Mouse (Mus musculus) myocyte (in vitro differentiated cells): ENCODE measurements at regions not wholly inside any gene's neighbourhood (a gene's known extent, or its start where the extent isn't known, plus 50 kb on each side); places are given as distances from the start of the nearest gene placed in this dataset.

Source experiments
- H3K27me3 ChIP-seq: one replicate; pipeline ENCODE4 v1.6.1; 2011; ENCODE audit not compliant: control insufficient read depth, insufficient read depth, insufficient read length
- H3K36me3 ChIP-seq: one replicate; pipeline ENCODE4 v1.6.1; 2011; ENCODE audit not compliant: control insufficient read depth, insufficient read depth
- H3K4me2 ChIP-seq: one replicate; pipeline ENCODE4 v1.6.1; 2011; ENCODE audit warnings: low read depth, control low read depth
- H3K4me3 ChIP-seq: one replicate; pipeline ENCODE4 v1.5.1; 2011; ENCODE audit warnings: mild to moderate bottlenecking, control low read depth, moderate library complexity
- H3K79me2 ChIP-seq: one replicate; pipeline ENCODE4 v1.6.1; 2011; ENCODE audit not compliant: control insufficient read depth, insufficient read depth
- H3ac ChIP-seq: one replicate; pipeline ENCODE4 v1.6.1; 2011; ENCODE audit not compliant: control insufficient read depth, insufficient read length
- CEBPB ChIP-seq: IDR thresholded peaks from 2 replicates; pipeline ENCODE4 v1.6.1; 2011; ENCODE audit warnings: mild to moderate bottlenecking, moderate library complexity; ENCODE audit not compliant: poor library complexity, insufficient read depth, severe bottlenecking
- E2F4 ChIP-seq: IDR thresholded peaks from one replicate; pipeline ENCODE4 v1.6.1; 2011; ENCODE audit warnings: mild to moderate bottlenecking, control low read depth, moderate library complexity; ENCODE audit not compliant: insufficient read depth
- MAX ChIP-seq: IDR thresholded peaks from one replicate; pipeline ENCODE4 v1.6.1; 2011; ENCODE audit warnings: low read depth, mild to moderate bottlenecking, control low read depth
- MYOD1 ChIP-seq, 3 experiments: IDR thresholded peaks; one replicate each; pipeline ENCODE4 v1.6.1; 2011; ENCODE audit warnings: control low read depth in 2 of 3, low read depth in 2 of 3, mild to moderate bottlenecking in 2 of 3, moderate library complexity in 1 of 3; ENCODE audit not compliant: insufficient read length in 2 of 3, control insufficient read depth in 1 of 3
- MYOG ChIP-seq, 3 experiments: IDR thresholded peaks; one replicate each; pipeline ENCODE4 v1.6.1; 2011; ENCODE audit warnings: control low read depth in 2 of 3, low read depth in 2 of 3, mild to moderate bottlenecking in 2 of 3; ENCODE audit not compliant: insufficient read length in 2 of 3, control insufficient read depth in 1 of 3, insufficient read depth in 1 of 3
- POLR2A ChIP-seq: IDR thresholded peaks from one replicate; pipeline ENCODE4 v1.6.1; 2011; ENCODE audit warnings: low read depth, mild to moderate bottlenecking, control low read depth, moderate library complexity; ENCODE audit not compliant: insufficient read length
- POLR2AphosphoS2 ChIP-seq: IDR thresholded peaks from one replicate; pipeline ENCODE4 v1.6.1; 2011; ENCODE audit warnings: low read depth, control low read depth; ENCODE audit not compliant: insufficient read length
- REST ChIP-seq: IDR thresholded peaks from one replicate; pipeline ENCODE4 v1.6.1; 2011; ENCODE audit warnings: mild to moderate bottlenecking, control low read depth, moderate library complexity; ENCODE audit not compliant: insufficient read depth, insufficient read length
- SRF ChIP-seq: IDR thresholded peaks from one replicate; pipeline ENCODE4 v1.6.1; 2011; ENCODE audit warnings: low read depth; ENCODE audit not compliant: control insufficient read depth, insufficient read length
- TCF12 ChIP-seq: IDR thresholded peaks from one replicate; pipeline ENCODE4 v1.6.1; 2011; ENCODE audit warnings: mild to moderate bottlenecking, control low read depth; ENCODE audit not compliant: poor library complexity, insufficient read depth, severe bottlenecking
- TCF3 ChIP-seq: IDR thresholded peaks from one replicate; pipeline ENCODE4 v1.6.1; 2011; ENCODE audit warnings: low read depth, control low read depth; ENCODE audit not compliant: insufficient read length
- USF1 ChIP-seq: IDR thresholded peaks from one replicate; pipeline ENCODE4 v1.6.1; 2011; ENCODE audit warnings: low read depth, mild to moderate bottlenecking, control low read depth, moderate library complexity

DNA sequence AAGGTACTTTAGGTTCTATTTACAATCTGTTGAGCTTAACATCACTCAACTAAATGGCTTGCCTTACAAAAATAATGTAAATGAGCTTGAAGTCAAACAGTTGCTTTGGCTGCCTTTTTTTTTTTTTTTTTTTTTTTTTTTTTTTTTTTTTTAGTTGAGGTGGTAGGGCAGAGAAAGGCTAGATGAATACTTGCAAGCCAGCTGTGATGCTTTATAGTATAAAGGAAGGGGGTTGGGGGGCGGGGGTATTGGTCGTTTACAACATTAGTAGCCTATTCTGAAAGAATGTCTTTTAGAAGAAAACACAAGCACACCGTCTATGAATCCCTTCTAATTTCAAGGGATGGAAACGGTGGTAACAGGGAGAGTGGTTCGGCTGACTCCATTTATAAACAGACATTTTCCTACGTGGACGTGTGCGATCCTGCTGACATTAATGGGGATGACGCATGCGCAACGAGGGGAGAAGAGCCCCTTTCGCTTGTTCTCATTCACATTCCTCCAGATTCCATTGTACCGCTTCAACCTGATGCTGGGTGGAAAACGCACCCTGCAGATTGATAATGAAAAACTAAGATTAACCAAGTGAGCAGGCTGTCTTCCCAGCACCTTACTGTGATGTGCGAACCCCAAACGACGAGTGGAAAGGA lies 2779.2 kb upstream of the Gm7489 start:
- H3K36me3 ChIP-seq = no peaks in the 10 kb centered on the region
- no peak overlapping the region for H3ac ChIP-seq
- TF ChIP-seq MYOG (IDR thresholded peaks at IDR 0.05; ENCODE audit: control insufficient read depth in 1 of 3, insufficient read depth in 1 of 3, insufficient read length in 2 of 3, low read depth in 2 of 3) = no peak
- H3K27me3 ChIP-seq = no peaks in the 10 kb centered on the region
- H3K79me2 ChIP-seq = no peaks in the 10 kb centered on the region
- H3K4me2 ChIP-seq = no peak overlapping the region
- no peak overlapping the region for H3K4me3 ChIP-seq

DNA sequence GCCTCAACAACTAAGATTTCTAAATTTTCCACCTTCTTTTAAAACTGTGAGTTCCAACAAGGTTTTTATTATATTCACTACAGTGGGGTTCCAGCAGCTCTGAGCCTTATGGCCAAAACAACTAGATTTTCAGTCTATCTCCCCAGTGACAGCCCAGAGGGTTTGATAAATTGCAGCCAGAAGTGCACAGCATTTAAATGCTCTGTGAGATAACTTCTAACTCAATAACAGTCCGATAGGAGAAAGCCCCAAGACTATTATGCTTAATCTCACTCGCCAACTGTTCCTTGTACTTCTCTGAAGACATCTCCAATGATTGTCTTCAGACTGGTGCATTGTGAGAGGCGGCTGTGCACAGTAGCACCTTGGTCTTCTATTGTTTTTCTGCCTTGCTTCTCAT lies 2774.5 kb upstream of the Gm7489 start:
- no peak for TF ChIP-seq POLR2A
- no peak for TF ChIP-seq POLR2AphosphoS2
- TF ChIP-seq E2F4 = no peak
- TF ChIP-seq USF1 = no peak
- Histone ChIP-seq H3K79me2 (no peaks in the 10 kb centered on the region), H3K36me3 (no peaks in the 10 kb centered on the region), H3K4me3 (no peak overlapping the region), H3K4me2 (no peak overlapping the region), H3K27me3 (no peaks in the 10 kb centered on the region), H3ac (no peak overlapping the region)

DNA sequence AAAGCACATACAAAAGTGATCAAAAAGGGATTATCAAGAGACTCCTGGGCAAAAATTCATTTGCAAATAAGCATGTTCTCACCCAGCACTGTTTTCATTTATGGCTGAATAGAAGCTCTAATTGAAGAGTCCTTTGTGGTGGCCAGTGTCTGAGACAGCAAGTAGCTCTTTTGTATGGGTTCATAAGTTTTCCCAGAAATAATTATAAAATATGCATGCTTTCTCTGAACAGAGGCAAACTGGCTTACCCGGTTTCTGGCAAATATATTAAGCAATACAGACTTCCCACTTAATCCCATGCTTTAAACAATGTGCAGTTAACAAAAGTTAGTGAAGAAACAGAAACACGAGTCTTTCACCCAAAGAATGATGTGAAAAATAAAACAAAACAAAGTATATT lies 2758.8 kb upstream of the Gm7489 start:
- no peak overlapping the region for H3K4me3 ChIP-seq
- no peaks in the 10 kb centered on the region for H3K79me2 ChIP-seq
- no peak overlapping the region for H3K4me2 ChIP-seq
- H3K36me3 ChIP-seq = no peaks in the 10 kb centered on the region
- no peak overlapping the region for H3ac ChIP-seq
- no peaks in the 10 kb centered on the region for H3K27me3 ChIP-seq
- TF ChIP-seq POLR2A (no peak), CEBPB (no peak)

DNA sequence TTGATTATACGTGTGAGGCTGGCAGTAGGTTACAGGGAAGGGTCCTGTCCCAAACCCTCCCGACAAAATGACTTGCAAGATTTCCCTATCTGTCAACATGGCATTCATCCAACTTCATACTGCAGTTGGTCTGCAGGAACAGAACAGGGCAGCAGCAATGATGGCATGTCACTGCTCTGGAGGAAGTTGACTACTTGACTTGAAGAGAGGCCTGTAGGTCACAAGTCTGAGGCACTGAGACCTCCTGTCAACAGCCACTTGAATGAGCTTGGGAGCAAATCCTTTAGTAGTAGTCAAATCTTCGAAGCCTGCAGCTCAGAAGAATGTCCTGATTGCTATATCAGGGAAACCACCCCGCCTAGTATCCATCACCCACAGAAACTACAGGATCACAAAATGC lies 2753.7 kb upstream of the Gm7489 start:
- H3K4me3 ChIP-seq = no peak overlapping the region
- H3K4me2 ChIP-seq = no peak overlapping the region
- H3K36me3 ChIP-seq = no peaks in the 10 kb centered on the region
- H3K79me2 ChIP-seq = no peaks in the 10 kb centered on the region
- H3K27me3 ChIP-seq = no peaks in the 10 kb centered on the region
- no peak for TF ChIP-seq CEBPB
- no peak for TF ChIP-seq POLR2AphosphoS2
- no peak for TF ChIP-seq REST
- TF ChIP-seq TCF3 = no peak
- no peak for TF ChIP-seq E2F4
- TF ChIP-seq POLR2A = no peak
- no peak overlapping the region for H3ac ChIP-seq

DNA sequence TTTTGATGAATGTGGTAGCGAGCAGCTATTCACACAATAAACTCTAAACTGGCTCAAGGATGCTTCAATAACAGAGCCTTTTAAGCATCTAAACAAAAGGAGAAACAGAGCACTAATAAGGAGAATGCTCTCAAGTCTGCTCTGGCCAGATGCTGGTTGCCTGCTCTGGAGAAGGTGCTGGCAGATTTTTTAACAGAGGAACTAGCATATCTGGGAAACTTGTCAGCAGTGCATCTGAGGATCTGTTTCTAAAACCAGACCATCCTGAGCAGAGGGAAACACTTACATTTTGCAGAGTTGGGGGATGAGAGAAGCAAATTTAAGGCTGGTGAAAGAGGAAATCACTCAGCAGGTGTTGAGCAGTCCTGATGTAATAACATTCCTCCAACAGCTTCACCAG lies 2748.6 kb upstream of the Gm7489 start:
- no peak for TF ChIP-seq MYOD1 (IDR thresholded peaks at IDR 0.05; ENCODE audit: control insufficient read depth in 1 of 3, insufficient read length in 2 of 3, low read depth in 2 of 3)
- H3K79me2 ChIP-seq = no peaks in the 10 kb centered on the region
- no peaks in the 10 kb centered on the region for H3K27me3 ChIP-seq
- no peak overlapping the region for H3K4me3 ChIP-seq
- H3ac ChIP-seq = no peak overlapping the region
- H3K4me2 ChIP-seq = no peak overlapping the region
- H3K36me3 ChIP-seq = no peaks in the 10 kb centered on the region

DNA sequence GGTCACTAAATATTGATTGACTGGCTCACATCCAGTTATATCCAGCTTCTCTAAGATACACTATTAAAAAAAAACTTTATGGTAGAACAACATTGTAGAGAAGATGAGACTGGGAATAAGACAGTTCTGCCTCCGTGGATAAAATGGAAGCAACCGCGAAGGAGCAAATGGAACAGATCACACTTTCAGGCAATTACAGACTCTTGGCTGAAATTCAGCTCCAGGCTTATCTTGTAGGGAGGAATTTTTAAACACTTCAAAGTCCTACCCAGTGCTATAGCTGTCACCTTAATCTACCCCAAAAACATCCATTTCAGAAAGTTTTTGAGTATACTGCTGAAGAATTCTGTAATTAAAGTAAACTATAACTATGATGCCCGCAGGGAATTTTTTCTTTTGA lies 2745.2 kb upstream of the Gm7489 start:
- Histone ChIP-seq H3K4me2 (no peak overlapping the region), H3ac (no peak overlapping the region), H3K27me3 (no peaks in the 10 kb centered on the region), H3K79me2 (no peaks in the 10 kb centered on the region), H3K36me3 (no peaks in the 10 kb centered on the region), H3K4me3 (no peak overlapping the region)
- TF ChIP-seq TCF3 = no peak
- no peak for TF ChIP-seq E2F4
- no peak for TF ChIP-seq USF1
- no peak for TF ChIP-seq MYOD1 (IDR thresholded peaks at IDR 0.05; ENCODE audit: control insufficient read depth in 1 of 3, insufficient read length in 2 of 3, low read depth in 2 of 3)
- no peak for TF ChIP-seq TCF12
- TF ChIP-seq POLR2A = no peak
- TF ChIP-seq MYOG (IDR thresholded peaks at IDR 0.05; ENCODE audit: control insufficient read depth in 1 of 3, insufficient read depth in 1 of 3, insufficient read length in 2 of 3, low read depth in 2 of 3) = no peak
- TF ChIP-seq POLR2AphosphoS2 = no peak
- TF ChIP-seq CEBPB = no peak
- TF ChIP-seq REST = no peak
- no peak for TF ChIP-seq MAX
- TF ChIP-seq SRF = no peak
